Mouse (Mus musculus) liver, adult 2 months (tissue): ENCODE measurements around the gene Slc5a11.

Source experiments
- CTCF ChIP-seq: fragments of 200-500 bp; IDR thresholded peaks from 2 replicates; pipeline ENCODE4 v1.5.1; 2011; ENCODE audit warnings: low read depth, low read length, control low read depth
- POLR2A ChIP-seq: fragments of 200-500 bp; IDR thresholded peaks from 2 replicates; pipeline ENCODE4 v1.6.1; 2011; ENCODE audit warnings: low read length, control low read depth; ENCODE audit not compliant: insufficient read depth; ENCODE audit errors: extremely low read depth

- TF ChIP-seq POLR2A (no peak), CTCF (no peak)
Observed at GRCm38 (mm10) chr7:123211461-123211860, 3.1 kb upstream of the Slc5a11 start.
